Mouse (Mus musculus): ENCODE results near the gene Prss23.

Prss23 gene

DNA sequence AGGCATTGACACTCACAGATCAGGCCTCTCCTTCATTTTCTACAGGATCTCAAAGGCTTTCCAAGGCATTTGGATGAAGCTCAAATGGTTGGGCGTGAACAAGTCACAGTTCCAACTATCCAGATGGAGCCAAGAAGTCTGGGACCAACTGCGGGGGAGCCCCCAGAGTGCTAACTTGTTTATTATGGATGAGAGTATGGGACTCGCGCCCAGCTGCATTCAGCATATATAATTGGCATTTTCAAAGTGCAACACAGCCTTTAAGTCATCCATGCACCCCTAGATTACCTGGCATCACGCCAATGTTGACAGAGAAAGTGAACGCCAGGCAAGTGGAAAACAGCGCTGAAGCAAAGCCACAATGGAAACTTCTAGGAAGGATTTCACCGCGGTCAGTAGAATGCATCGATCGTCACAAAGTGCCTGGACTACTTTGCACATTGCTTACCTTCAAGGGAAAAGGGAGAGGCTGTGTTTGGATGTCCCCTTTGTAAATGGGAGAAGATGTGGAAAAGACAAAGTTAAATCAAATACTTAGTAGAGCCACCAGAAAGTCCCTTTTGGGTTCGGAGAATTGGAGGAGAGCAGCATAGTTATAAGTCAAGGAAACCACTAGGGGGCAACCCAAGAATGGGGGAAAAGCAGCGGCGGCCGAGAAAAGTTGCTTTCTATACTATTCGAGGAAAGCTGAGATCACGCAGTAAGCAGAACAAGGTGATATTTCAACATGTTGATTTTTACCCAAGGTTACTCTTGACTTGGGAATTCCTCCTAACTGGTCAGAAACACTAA, 27.3 kb downstream of the Prss23 start:
- peak; percentile 61 to 68 for DNase-seq

DNA sequence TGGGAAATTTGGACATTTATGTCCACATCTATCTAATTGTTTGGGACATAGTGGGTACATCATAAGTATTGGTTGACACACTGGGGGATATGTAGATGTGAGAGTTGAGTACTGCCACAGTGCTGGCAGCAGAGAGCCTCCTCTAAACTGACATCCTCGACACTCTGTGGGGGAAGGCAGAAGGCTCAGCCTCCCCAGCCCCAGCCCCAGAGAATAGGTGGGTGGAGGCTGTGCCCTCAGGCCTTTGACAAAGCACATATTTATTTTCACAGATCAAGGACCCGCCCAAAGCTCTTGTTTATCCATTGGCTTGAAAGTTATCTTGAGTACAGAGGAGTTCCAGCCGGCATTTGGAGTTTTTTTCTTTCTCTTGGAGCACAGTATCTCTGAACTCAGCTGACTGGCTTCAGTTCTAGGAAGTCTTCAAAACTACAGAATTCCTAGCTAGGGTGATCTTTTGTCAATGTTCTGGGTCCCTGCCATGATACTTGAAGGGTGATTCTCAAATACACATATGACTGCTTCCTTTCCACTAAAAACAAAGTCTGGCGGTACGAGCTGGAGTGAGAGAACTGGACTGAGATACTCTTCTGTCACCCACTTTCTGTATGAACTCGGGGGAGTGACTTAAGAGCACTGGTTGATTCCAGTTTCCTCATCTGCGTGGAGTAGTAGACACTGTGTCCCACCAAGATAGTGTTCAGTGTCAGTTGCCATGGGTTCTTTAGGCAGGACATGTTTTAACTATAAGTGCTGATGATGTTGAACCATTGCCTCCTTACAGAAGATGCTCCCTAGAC, 43.0 kb downstream of the Prss23 start:
- DNase-seq: peak in 1 of 2 experiments; percentile 35

DNA sequence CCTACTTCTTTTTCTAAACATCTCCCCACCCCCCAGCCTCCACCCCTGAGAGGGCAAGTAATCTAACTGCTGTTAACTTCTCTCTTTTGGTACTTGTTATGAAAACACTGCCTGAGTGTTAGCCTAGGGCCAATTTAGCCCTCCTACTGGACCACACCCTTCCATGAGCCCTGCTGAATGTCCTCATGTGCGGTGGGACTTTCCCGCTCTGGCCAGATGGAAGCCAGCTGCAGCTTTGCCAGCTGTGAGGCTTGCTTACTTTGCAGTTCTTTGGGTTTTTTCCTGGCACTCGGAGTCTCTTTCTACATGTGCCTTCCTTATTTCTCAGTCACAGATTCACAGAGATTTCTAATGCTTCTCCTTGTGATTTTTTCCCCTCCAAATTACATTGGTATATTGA, 45.3 kb downstream of the Prss23 start:
- DNase-seq: peak; percentile 25 to 71

DNA sequence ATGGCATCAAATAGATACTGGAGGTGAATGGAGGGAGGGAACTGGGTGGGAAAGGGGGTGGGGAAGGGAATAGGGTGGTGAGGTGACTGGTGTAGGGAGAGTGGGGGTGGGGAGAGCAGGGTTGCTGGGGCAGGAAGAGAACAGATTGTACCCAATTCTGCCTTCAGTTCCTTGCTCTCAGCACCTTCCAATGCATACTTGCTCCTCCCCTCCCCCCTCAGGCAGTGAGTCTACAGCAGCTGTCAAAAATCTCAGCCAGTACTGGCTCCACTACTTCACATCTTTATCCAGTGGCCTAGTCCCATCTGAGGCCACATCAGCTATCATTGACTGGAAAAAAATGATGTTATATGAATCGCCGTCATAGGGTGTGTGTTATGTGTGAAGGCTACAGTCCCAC, 48.5 kb downstream of the Prss23 start:
- DNase-seq: no peak

DNA sequence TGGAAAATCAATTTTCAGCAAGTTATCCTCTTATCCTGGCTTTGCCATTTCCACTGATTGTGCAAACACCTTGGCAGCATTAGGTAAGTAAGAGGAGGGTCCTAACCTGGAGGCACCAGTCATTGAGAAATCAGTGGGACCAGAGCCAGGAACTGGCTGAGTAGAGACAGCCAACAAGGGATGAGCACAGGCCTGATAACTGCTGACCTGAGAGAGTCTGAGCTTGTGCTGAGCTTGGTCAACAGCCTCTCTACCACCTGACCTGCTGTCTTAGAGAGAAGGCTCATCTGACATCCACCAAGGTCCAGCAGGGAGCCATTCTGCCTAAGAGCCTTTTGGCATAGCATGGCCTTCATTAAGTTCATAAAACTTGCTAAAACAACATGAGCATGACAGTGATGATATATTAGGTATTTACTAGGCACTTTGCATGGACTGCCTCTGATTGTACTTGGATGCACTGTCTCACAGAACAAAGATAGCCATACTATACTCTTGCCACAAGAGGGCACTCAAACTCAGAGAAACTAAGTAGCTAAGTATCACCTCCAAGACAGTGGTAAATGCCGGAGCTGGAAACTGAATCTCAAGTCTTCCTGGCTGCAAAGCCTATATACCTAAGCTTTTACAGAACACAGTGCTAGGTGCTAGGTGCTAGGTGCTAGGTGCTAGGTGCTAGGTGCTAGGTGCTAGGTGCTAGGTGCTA, 49.5 kb downstream of the Prss23 start:
- DNase-seq: peak in 1 of 2 experiments; percentile 28

DNA sequence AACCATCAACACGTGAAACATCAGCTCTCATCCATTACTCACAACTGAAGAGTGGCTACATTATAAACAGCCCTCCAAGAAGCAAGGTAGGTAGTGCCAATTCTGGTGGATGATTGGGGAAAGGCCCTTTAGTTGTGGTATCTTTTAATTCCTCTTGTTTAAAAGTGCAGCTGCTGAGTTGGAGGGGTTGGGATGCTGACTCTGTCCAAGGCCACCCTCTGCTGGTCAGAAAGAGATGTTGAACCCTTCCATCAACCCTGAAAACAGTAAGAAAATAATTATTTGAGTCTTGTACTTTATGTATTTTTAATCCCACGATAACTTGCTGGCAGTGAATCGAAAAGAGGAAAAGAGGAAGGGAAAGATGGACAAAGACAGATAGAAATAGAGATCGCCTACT, 53.5 kb downstream of the Prss23 start:
- DNase-seq: peak in 1 of 2 experiments; percentile 33

DNA sequence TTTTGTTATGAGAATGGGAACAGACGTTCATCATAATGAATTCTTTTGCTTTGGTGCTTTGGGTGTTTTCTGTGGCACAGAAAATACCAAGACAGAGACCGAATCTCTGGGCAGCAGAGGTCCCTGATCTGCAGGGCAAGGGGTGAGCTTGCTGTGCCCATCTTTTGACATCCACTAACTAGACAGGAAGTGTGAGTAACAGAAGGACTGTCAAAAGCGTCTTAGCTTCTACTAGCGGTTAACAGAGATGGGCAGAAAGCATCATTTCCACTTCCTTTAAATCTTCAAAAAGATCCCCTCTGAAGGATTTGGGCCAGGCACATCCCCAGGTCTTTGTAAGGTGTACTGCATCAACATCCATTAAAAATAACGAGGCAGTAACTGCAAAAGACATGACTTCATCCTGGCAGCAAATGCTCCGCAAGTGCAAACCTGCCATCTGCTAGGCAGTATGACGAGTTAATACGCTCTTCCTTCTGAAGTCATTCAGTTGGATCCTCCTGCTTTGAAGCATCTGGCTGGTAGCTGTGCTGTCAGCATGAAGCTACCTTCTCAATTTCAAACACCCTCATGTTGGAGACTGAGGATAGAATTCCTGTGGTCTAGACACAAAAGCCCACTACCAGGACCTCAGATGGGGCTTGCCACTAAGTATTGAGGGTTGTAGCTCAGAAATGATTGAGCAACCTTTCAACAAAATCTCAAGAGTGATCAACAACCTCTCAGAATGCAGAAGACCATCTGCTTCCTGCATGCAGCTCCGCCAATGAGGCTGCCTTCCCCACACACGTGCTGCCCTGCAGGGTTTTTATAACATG, 63.0 kb downstream of the Prss23 start:
- no peak for DNase-seq

DNA sequence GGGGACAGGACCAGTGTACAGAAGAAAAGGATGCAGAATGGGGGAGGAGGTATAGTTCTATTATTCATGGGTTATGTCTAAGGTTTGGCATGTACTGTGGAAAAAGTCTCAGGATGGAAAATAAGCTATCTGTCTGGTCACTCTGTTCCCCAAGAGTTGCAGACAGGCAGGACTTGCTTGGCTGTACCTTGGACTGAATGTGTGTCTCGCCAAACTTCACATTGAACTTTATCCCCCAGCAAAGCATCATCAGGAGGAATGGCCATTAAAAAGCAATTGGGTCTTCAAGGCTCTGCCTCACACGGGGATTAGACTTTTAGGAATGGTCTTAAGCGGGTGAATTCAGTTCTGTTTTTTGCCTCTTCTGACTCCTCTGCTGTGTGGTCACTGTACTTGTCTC, 63.7 kb downstream of the Prss23 start:
- DNase-seq: no peak

DNA sequence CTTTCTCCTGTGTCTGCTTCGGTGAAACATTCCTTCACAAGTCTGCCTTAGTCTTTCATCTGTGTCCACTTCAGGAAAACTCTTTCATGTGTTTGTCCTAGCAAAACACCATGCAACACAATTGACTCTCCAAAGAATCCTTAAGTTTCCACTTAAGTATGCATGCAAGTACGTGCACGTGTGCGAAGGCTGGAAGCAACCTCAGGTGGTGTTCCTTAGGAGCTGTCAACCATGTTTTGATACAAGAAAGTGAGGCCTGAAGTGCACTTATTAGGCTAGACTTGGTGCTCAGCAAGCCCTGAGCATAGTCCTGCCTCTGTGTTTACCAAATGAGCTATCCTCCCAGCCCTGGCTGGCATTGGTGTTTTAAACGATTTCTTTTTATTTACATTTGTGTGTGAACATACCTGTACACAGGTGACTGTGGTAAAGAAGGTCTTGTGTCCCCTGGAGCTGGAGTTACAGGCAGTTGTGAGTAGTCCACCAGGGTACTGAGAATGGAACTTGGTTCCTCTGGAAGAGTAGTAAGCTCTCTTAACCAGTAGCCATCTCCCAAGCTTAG, 64.3 kb downstream of the Prss23 start:
- peak in 1 of 2 experiments; percentile 31 for DNase-seq

DNA sequence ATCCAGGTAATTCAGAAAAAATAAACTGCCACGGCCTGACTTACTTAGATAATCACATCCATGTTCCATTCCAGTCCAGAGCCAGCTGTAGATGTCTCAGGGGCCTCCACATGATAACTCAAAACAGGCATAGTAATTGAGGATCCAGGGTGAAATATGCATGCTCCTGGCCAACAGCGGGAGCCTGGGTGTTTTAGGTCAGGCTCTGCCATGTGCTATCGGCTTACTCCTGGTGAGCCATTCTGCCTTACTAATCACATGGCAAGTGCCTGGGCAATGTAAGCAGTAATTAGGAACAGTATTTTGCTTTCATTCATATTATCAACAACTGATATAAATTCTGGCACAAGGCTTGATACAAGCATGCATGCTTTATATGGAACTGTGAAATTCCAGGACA, 65.6 kb downstream of the Prss23 start:
- DNase-seq: no peak

DNA sequence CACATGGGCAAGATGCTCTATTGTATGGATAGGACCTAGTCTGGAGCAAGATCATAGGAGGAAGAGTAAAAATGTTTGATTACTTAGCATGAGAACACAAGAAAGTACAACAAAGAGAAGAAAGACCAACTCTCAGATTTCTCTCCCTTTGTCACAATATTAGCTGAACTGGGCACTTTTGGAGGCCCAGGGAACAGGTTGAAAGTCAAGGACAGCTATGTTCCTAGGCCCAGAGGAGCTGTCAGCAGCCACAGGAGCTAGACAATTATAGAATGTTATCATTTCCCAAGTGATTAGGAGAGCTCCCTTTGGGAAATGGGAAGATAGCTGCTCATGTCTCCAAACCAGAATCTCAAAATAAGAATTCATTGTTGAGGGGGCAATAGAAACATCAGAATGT, 66.1 kb downstream of the Prss23 start:
- DNase-seq: no peak

DNA sequence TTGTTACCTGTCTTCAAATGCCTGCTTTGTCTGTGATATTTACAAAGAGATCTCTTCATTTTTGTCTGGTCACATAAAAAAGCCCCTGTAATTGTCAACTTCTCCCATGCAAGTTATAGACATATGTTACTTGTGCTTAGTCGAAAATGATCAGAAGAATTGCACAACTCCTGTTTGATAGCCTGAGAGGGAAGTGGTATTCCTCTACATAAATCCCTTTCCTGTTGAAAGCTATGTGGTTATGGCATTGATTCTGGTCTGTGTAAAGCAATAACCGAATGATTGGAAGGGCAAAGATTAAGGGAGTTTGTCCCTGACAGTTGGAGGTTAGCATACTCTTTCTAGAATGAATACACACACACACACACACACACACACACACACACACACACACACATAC, 67.3 kb downstream of the Prss23 start:
- DNase-seq: no peak
